Mouse (Mus musculus) forebrain, embryonic 15.5 days (tissue): ENCODE results near the gene 1700016D06Rik. TPM values are rescaled to one million over a fixed set of nuclear protein-coding genes. Genes with fewer than 3 reads are reported as not detected.
"Not testable (repeated sequence)": the region's sequence is repeated elsewhere in the genome, so short reads cannot be mapped to it uniquely, and the experiment has no call there.

Source experiments
- ATAC-seq: fragments of 200-750 bp; cut with Nextera tagmentation; replicated peaks from 2 replicates; pipeline ENCODE4 v1.8.0; 2017; ENCODE audit warnings: mild to moderate bottlenecking, moderate TSS enrichment, moderate library complexity
- H3K27ac ChIP-seq: fragments of 300-500 bp; sonication (generic); replicated peaks from 2 replicates; pipeline ENCODE4 v1.5.1; 2015; ENCODE audit warnings: mild to moderate bottlenecking, inconsistent platforms
- H3K27me3 ChIP-seq: fragments of 300-500 bp; sonication (generic); 2 replicates; pipeline ENCODE4 v1.6.1; 2015; ENCODE audit warnings: inconsistent platforms
- H3K36me3 ChIP-seq: fragments of 300-500 bp; sonication (generic); 2 replicates; pipeline ENCODE4 v1.6.1; 2015; ENCODE audit warnings: mild to moderate bottlenecking, inconsistent platforms
- H3K4me1 ChIP-seq: fragments of 300-500 bp; sonication (generic); 2 replicates; pipeline ENCODE4 v1.6.1; 2015; ENCODE audit warnings: inconsistent platforms
- H3K4me2 ChIP-seq: fragments of 300-500 bp; sonication (generic); replicated peaks from 2 replicates; pipeline ENCODE4 v1.6.1; 2015; ENCODE audit warnings: mild to moderate bottlenecking, inconsistent platforms
- H3K4me3 ChIP-seq: fragments of 300-500 bp; sonication (generic); 2 replicates; pipeline ENCODE4 v1.5.1; 2015; ENCODE audit warnings: mild to moderate bottlenecking, inconsistent platforms
- H3K9ac ChIP-seq: fragments of 300-500 bp; sonication (generic); replicated peaks from 2 replicates; pipeline ENCODE4 v1.6.1; 2015; ENCODE audit warnings: mild to moderate bottlenecking, inconsistent platforms
- H3K9me3 ChIP-seq: fragments of 300-500 bp; sonication (generic); 2 replicates; pipeline ENCODE4 v1.6.1; 2016; ENCODE audit warnings: inconsistent platforms
- WGBS: fragments of 180-500 bp; shearing (Covaris S2); methylation state at CpG from one replicate; pipeline ENCODE4 v1.1.7; 2015; ENCODE audit warnings: mixed read lengths; 5-methylcytosine and 5-hydroxymethylcytosine counted together
- polyA plus RNA-seq: library from polyadenylated mRNA; unstranded; fragments of >200 nt; fragmentation: Nextera tagmentation; extraction: Ambion mirVana; gene quantifications from 2 replicates; pipeline ENCODE4 v1.2.1, GENCODE M21; 2015

Gene 1700016D06Rik
- polyA plus RNA-seq, 1 experiment from 2014 or later, result 0.25 TPM

- 75% methylated on average over 5 of the region's 5 CpGs for WGBS
- no peak for ATAC-seq
- Histone ChIP-seq H3K9me3 (no peaks in the 10 kb centered on the region), H3K27ac (no peak overlapping the region), H3K27me3 (no peaks in the 10 kb centered on the region), H3K4me2 (no peak overlapping the region), H3K4me1 (peaks cover 3% of the 10 kb centered on the region), H3K36me3 (no peaks in the 10 kb centered on the region), H3K4me3 (no peak overlapping the region), H3K9ac (no peak overlapping the region)
Observed at GRCm38 (mm10) chr8:11699442-11700001, 1.3 kb downstream of the 1700016D06Rik start.

DNA sequence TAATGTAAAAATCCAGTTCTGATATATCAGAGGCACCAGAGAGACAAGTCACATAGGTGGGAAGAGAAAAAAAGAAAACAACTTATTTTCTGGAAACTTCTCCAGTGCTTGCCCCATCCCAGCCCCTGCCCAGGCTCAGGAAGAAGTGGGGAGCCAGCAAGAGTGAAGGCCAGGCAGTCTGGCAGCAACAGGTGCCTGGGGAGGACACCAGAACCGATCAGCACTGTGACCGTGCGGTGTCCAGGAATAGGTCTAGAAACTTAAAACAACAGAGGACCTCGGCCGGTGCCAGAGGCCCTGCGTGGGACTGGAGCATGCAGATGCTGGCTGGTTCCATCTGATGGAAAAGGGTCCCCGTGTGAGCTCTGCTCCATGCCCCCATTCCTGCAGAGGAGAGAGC, 3.4 kb downstream of the 1700016D06Rik start:
- WGBS, result 88% methylated on average over 7 of the region's 7 CpGs
- Histone ChIP-seq H3K27ac (no peak overlapping the region), H3K27me3 (no peaks in the 10 kb centered on the region)

GRCm38 (mm10) chr8:11696176-11696575, 4.7 kb downstream of the 1700016D06Rik start:
- no peaks in the 10 kb centered on the region for H3K27me3 ChIP-seq
- WGBS, result 89% methylated on average over 3 of the region's 3 CpGs
- no peak overlapping the region for H3K4me3 ChIP-seq
- no peak overlapping the region for H3K4me2 ChIP-seq
- no peaks in the 10 kb centered on the region for H3K36me3 ChIP-seq
- no peak overlapping the region for H3K27ac ChIP-seq
- no peak for ATAC-seq
- no peak overlapping the region for H3K9ac ChIP-seq
- H3K9me3 ChIP-seq, result no peaks in the 10 kb centered on the region
- peaks cover 3% of the 10 kb centered on the region for H3K4me1 ChIP-seq

More for the DNA sequence above, 3.4 kb downstream of the 1700016D06Rik start:
- Histone ChIP-seq H3K9ac (no peak overlapping the region), H3K4me3 (no peak overlapping the region), H3K9me3 (no peaks in the 10 kb centered on the region), H3K4me1 (peaks cover 3% of the 10 kb centered on the region), H3K36me3 (no peaks in the 10 kb centered on the region), H3K4me2 (no peak overlapping the region)
- ATAC-seq, result no peak

- Histone ChIP-seq H3K27ac (no peak overlapping the region), H3K36me3 (no peaks in the 10 kb centered on the region), H3K9me3 (no peaks in the 10 kb centered on the region), H3K4me3 (no peak overlapping the region), H3K27me3 (no peaks in the 10 kb centered on the region), H3K9ac (no peak overlapping the region), H3K4me2 (no peak overlapping the region), H3K4me1 (no peaks in the 10 kb centered on the region)
- 77% methylated on average over 5 of the region's 5 CpGs for WGBS
- ATAC-seq, result no peak
Observed at GRCm38 (mm10) chr8:11693972-11694371, 6.9 kb downstream of the 1700016D06Rik start.

GRCm38 (mm10) chr8:11692455-11692854, 8.4 kb downstream of the 1700016D06Rik start:
- no peak for ATAC-seq
- Histone ChIP-seq H3K4me3 (no peak overlapping the region), H3K4me2 (no peak overlapping the region), H3K36me3 (no peaks in the 10 kb centered on the region), H3K9me3 (no peaks in the 10 kb centered on the region), H3K27me3 (no peaks in the 10 kb centered on the region), H3K9ac (no peak overlapping the region), H3K4me1 (no peaks in the 10 kb centered on the region), H3K27ac (no peak overlapping the region)
- WGBS, result 74% methylated on average over 1 of the region's 1 CpGs

DNA sequence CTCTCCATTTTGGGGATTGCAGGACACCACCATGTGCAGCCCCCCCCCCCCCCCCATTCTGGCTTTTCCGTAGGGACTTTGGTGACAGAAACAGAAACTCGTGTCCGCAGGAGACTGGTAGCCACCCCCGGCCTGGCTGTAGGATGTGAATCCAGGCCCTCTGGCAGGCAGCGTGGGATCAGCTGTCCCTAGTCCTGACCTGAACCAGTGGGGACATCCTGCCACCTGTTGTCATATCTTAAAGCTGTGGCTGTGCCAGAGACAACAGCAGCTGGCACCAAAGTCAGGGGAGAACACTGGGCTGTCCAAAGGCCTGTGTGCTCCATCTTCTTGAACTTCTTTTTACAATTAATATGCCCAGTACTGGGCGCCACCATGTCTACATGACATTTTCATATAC, 9.1 kb downstream of the 1700016D06Rik start:
- no peak overlapping the region for H3K4me3 ChIP-seq
- H3K36me3 ChIP-seq, result no peaks in the 10 kb centered on the region
- WGBS, result 90% methylated on average over 6 of the region's 6 CpGs
- H3K27ac ChIP-seq, result no peak overlapping the region
- H3K9me3 ChIP-seq, result no peaks in the 10 kb centered on the region
- H3K27me3 ChIP-seq, result no peaks in the 10 kb centered on the region
- no peak overlapping the region for H3K4me2 ChIP-seq
- no peak overlapping the region for H3K9ac ChIP-seq
- no peaks in the 10 kb centered on the region for H3K4me1 ChIP-seq
- ATAC-seq, result no peak

DNA sequence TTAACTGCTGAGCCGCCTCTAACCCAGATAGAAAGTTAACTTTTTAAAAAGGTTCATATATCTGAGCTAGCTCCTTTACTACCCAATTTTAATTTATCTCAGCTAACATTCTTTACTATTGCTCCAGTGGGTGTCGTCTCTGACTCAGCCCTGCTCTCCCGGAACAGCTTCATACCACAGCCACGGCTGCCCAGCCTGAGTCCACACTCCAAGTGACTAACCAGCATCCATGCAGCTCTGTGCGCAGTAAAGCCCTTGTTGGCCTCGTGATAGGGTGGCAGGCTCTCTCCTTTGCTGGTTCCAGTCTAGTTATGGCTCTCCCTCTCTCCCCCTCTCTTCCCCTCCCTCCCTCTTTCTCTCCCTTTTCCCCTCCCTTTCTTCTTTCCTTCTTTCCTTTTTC, 9.6 kb downstream of the 1700016D06Rik start:
- ATAC-seq, result no peak
- no peak overlapping the region for H3K9ac ChIP-seq
- no peaks in the 10 kb centered on the region for H3K9me3 ChIP-seq
- no peaks in the 10 kb centered on the region for H3K27me3 ChIP-seq
- no peak overlapping the region for H3K27ac ChIP-seq
- no peak overlapping the region for H3K4me3 ChIP-seq
- no peaks in the 10 kb centered on the region for H3K4me1 ChIP-seq
- H3K36me3 ChIP-seq, result no peaks in the 10 kb centered on the region
- WGBS, result 95% methylated on average over 6 of the region's 6 CpGs
- no peak overlapping the region for H3K4me2 ChIP-seq

DNA sequence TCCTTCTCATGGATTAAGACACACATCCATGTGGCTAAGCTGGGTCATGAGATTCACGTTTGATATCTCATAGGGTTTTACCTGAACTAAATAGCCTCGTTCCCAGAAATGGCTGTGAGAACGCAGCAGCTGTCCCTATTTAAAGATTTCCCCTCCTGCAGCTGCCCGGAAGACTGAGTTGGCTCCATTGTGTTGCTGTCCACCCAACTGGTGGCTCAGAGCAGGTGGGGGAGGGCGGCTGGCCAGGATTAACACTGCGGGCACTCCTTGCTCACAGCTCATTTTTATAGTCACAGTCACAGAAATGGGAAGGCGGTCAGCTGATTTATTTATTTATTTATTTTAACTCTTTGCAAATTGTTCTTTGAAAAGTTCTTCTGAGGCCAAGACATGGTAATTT, 10.9 kb downstream of the 1700016D06Rik start:
- no peak overlapping the region for H3K4me2 ChIP-seq
- 33% methylated on average over 7 of the region's 7 CpGs for WGBS
- no peaks in the 10 kb centered on the region for H3K9me3 ChIP-seq
- no peaks in the 10 kb centered on the region for H3K36me3 ChIP-seq
- H3K4me3 ChIP-seq, result no peak overlapping the region
- H3K9ac ChIP-seq, result no peak overlapping the region
- no peak for ATAC-seq
- H3K4me1 ChIP-seq, result no peaks in the 10 kb centered on the region
- H3K27ac ChIP-seq, result no peak overlapping the region
- H3K27me3 ChIP-seq, result no peaks in the 10 kb centered on the region

GRCm38 (mm10) chr8:11687251-11687650, 13.6 kb downstream of the 1700016D06Rik start:
- H3K9me3 ChIP-seq, result no peaks in the 10 kb centered on the region
- no peak overlapping the region for H3K4me3 ChIP-seq
- no peak overlapping the region for H3K9ac ChIP-seq
- no peak overlapping the region for H3K27ac ChIP-seq
- H3K4me1 ChIP-seq, result no peaks in the 10 kb centered on the region
- ATAC-seq, result no peak
- no peaks in the 10 kb centered on the region for H3K36me3 ChIP-seq
- no peaks in the 10 kb centered on the region for H3K27me3 ChIP-seq
- 93% methylated on average over 5 of the region's 5 CpGs for WGBS
- H3K4me2 ChIP-seq, result no peak overlapping the region

GRCm38 (mm10) chr8:11684558-11684957, 16.3 kb downstream of the 1700016D06Rik start:
- WGBS, result 94% methylated on average over 7 of the region's 7 CpGs
- H3K4me3 ChIP-seq, result no peak overlapping the region
- no peaks in the 10 kb centered on the region for H3K9me3 ChIP-seq
- no peak overlapping the region for H3K4me2 ChIP-seq
- no peaks in the 10 kb centered on the region for H3K36me3 ChIP-seq
- ATAC-seq, result no peak
- H3K27me3 ChIP-seq, result no peaks in the 10 kb centered on the region
- no peaks in the 10 kb centered on the region for H3K4me1 ChIP-seq
- H3K27ac ChIP-seq, result no peak overlapping the region
- no peak overlapping the region for H3K9ac ChIP-seq

GRCm38 (mm10) chr8:11668308-11668707, 32.6 kb downstream of the 1700016D06Rik start:
- no peaks in the 10 kb centered on the region for H3K27me3 ChIP-seq
- no peak overlapping the region for H3K4me3 ChIP-seq
- H3K36me3 ChIP-seq, result no peaks in the 10 kb centered on the region
- H3K27ac ChIP-seq, result no peak overlapping the region
- no peak overlapping the region for H3K9ac ChIP-seq
- no peak for ATAC-seq
- WGBS, result 77% methylated on average over 2 of the region's 2 CpGs
- H3K4me2 ChIP-seq, result no peak overlapping the region
- H3K4me1 ChIP-seq, result no peaks in the 10 kb centered on the region
- H3K9me3 ChIP-seq, result no peaks in the 10 kb centered on the region

- not testable (repeated sequence) for H3K27me3 ChIP-seq, ATAC-seq, H3K9ac ChIP-seq, H3K4me1 ChIP-seq, H3K4me2 ChIP-seq, H3K9me3 ChIP-seq, H3K36me3 ChIP-seq, H3K27ac ChIP-seq, H3K4me3 ChIP-seq
- WGBS, result 72% methylated on average over 20 of the region's 20 CpGs
Observed at GRCm38 (mm10) chr8:11666023-11666716, 34.7 kb downstream of the 1700016D06Rik start.

- no peaks in the 10 kb centered on the region for H3K36me3 ChIP-seq
- H3K4me2 ChIP-seq, result no peak overlapping the region
- no peak overlapping the region for H3K4me3 ChIP-seq
- ATAC-seq, result 0 out of 2 replicates have a peak, but pooled peaks have one; percentile 32
- H3K27me3 ChIP-seq, result no peaks in the 10 kb centered on the region
- H3K9ac ChIP-seq, result no peak overlapping the region
- no peak overlapping the region; the same call in 1 of the 2 replicates for H3K27ac ChIP-seq
- H3K4me1 ChIP-seq, result no peaks in the 10 kb centered on the region
- H3K9me3 ChIP-seq, result no peaks in the 10 kb centered on the region
- WGBS, result 71% methylated on average over 3 of the region's 3 CpGs
Observed at GRCm38 (mm10) chr8:11661969-11662368, 38.9 kb downstream of the 1700016D06Rik start.
